Mouse (Mus musculus): ENCODE measurements at regions not wholly inside any gene's neighbourhood (a gene's known extent, or its start where the extent isn't known, plus 50 kb on each side); places are given as distances from the start of the nearest gene placed in this dataset.

- DNase-seq (ENCODE audit: low read depth, low spot score): peak; percentile 53
Measured at GRCm38 (mm10) chr6:36004701-36005100, 383.2 kb upstream of the Chrm2 start.

- no peak for DNase-seq (ENCODE audit: low read depth, low spot score)
Measured at GRCm38 (mm10) chr6:36002090-36002489, 385.8 kb upstream of the Chrm2 start.

GRCm38 (mm10) chr6:35988891-35989290 lies 399.0 kb upstream of the Chrm2 start:
- DNase-seq (ENCODE audit: low read depth, low spot score): no peak

GRCm38 (mm10) chr6:35940071-35940470 lies 400.4 kb upstream of the Mtpn start:
- no peak for DNase-seq (ENCODE audit: low read depth, low spot score)

GRCm38 (mm10) chr6:35924189-35924588 lies 384.5 kb upstream of the Mtpn start:
- DNase-seq (ENCODE audit: low read depth, low spot score): no peak

- no peak for DNase-seq (ENCODE audit: low read depth, low spot score)
Measured at GRCm38 (mm10) chr6:35897990-35898389, 358.3 kb upstream of the Mtpn start.

GRCm38 (mm10) chr6:35895692-35896091 lies 356.0 kb upstream of the Mtpn start:
- DNase-seq (ENCODE audit: low read depth, low spot score): no peak

GRCm38 (mm10) chr6:35874671-35875070 lies 335.0 kb upstream of the Mtpn start:
- DNase-seq (ENCODE audit: low read depth, low spot score): no peak

GRCm38 (mm10) chr6:35871388-35871787 lies 331.7 kb upstream of the Mtpn start:
- peak; percentile 88 for DNase-seq (ENCODE audit: low read depth, low spot score)

GRCm38 (mm10) chr6:35864218-35864617 lies 324.5 kb upstream of the Mtpn start:
- DNase-seq (ENCODE audit: low read depth, low spot score): no peak

- no peak for DNase-seq (ENCODE audit: low read depth, low spot score)
Measured at GRCm38 (mm10) chr6:35853993-35854392, 314.3 kb upstream of the Mtpn start.

GRCm38 (mm10) chr6:35816657-35817056 lies 277.0 kb upstream of the Mtpn start:
- peak; percentile 24 for DNase-seq (ENCODE audit: low read depth, low spot score)

GRCm38 (mm10) chr6:35814476-35814875 lies 274.8 kb upstream of the Mtpn start:
- DNase-seq (ENCODE audit: low read depth, low spot score): peak; percentile 11

- DNase-seq (ENCODE audit: low read depth, low spot score): no peak
Measured at GRCm38 (mm10) chr6:35805738-35806137, 266.1 kb upstream of the Mtpn start.

- no peak for DNase-seq (ENCODE audit: low read depth, low spot score)
Measured at GRCm38 (mm10) chr6:35804041-35804440, 264.4 kb upstream of the Mtpn start.

- peak; percentile 58 for DNase-seq (ENCODE audit: low read depth, low spot score)
Measured at GRCm38 (mm10) chr6:35779706-35780105, 240.0 kb upstream of the Mtpn start.

GRCm38 (mm10) chr6:35770907-35771306 lies 231.2 kb upstream of the Mtpn start:
- no peak for DNase-seq (ENCODE audit: low read depth, low spot score)

- DNase-seq (ENCODE audit: low read depth, low spot score): no peak
Measured at GRCm38 (mm10) chr6:35759606-35760246, 220.0 kb upstream of the Mtpn start.

- DNase-seq (ENCODE audit: low read depth, low spot score): peak; percentile 9
Measured at GRCm38 (mm10) chr6:35746034-35746433, 206.3 kb upstream of the Mtpn start.

- no peak for DNase-seq (ENCODE audit: low read depth, low spot score)
Measured at GRCm38 (mm10) chr6:35705587-35705986, 165.9 kb upstream of the Mtpn start.

GRCm38 (mm10) chr6:35667062-35667461 lies 127.4 kb upstream of the Mtpn start:
- no peak for DNase-seq (ENCODE audit: low read depth, low spot score)

GRCm38 (mm10) chr6:35651401-35651800 lies 111.7 kb upstream of the Mtpn start:
- DNase-seq (ENCODE audit: low read depth, low spot score): no peak

- DNase-seq (ENCODE audit: low read depth, low spot score): no peak
Measured at GRCm38 (mm10) chr6:35645210-35645609, 105.5 kb upstream of the Mtpn start.

- DNase-seq (ENCODE audit: low read depth, low spot score): no peak
Measured at GRCm38 (mm10) chr6:35640672-35641071, 101.0 kb upstream of the Mtpn start.

Measured in ZHBTc4 (cell line).